Mouse (Mus musculus): ENCODE measurements around the gene Asb10. TPM values are rescaled to one million over a fixed set of nuclear protein-coding genes. Genes with fewer than 3 reads are reported as not detected.

Gene Asb10
- total RNA-seq, 2 experiments from 2014 or later: 0.27 TPM; not detected in 1

- DNase-seq (ENCODE audit: low spot score in 2 of 2): no peak
- intact Hi-C loops (cut with DNase I): no loop called here
Measured at GRCm38 (mm10) chr5:24499113-24499512, 41.7 kb downstream of the Asb10 start.

GRCm38 (mm10) chr5:24497526-24497925, 43.3 kb downstream of the Asb10 start:
- no peak for DNase-seq (ENCODE audit: low spot score in 2 of 2)
- intact Hi-C loops (cut with DNase I): no loop called here

- DNase-seq (ENCODE audit: low spot score in 2 of 2): no peak
Measured at GRCm38 (mm10) chr5:24496756-24497155, 44.0 kb downstream of the Asb10 start.

GRCm38 (mm10) chr5:24495019-24495418, 45.8 kb downstream of the Asb10 start:
- intact Hi-C loops (cut with DNase I): no loop called here
- no peak for DNase-seq (ENCODE audit: low spot score in 2 of 2)

More at GRCm38 (mm10) chr5:24496756-24497155, 44.0 kb downstream of the Asb10 start:
- intact Hi-C loops (cut with DNase I): no loop called here

GRCm38 (mm10) chr5:24492546-24493285, 48.1 kb downstream of the Asb10 start:
- no peak for DNase-seq (ENCODE audit: low spot score in 2 of 2)
- intact Hi-C loops (cut with DNase I): no loop called here

GRCm38 (mm10) chr5:24490413-24490920, 50.3 kb downstream of the Asb10 start:
- DNase-seq (ENCODE audit: low spot score in 2 of 2): no peak
- intact Hi-C loops (cut with DNase I): no loop called here

- intact Hi-C loops (cut with DNase I): loop anchor here (5.0 kb wide), 1 partner anchor 111 kb away; no protein-coding TSS in a partner anchor
Measured at GRCm38 (mm10) chr5:24486738-24487137, 54.0 kb downstream of the Asb10 start.

GRCm38 (mm10) chr5:24486097-24486496, 54.7 kb downstream of the Asb10 start:
- peak; percentile 82 to 88 for DNase-seq (ENCODE audit: low spot score in 2 of 2)
- intact Hi-C loops (cut with DNase I): loop anchor here (5.0 kb wide), 1 partner anchor 111 kb away; no protein-coding TSS in a partner anchor

More at GRCm38 (mm10) chr5:24486738-24487137, 54.0 kb downstream of the Asb10 start:
- no peak for DNase-seq (ENCODE audit: low spot score in 2 of 2)

GRCm38 (mm10) chr5:24484963-24485362, 55.8 kb downstream of the Asb10 start:
- intact Hi-C loops (cut with DNase I): loop anchor here (2.0 to 5.0 kb wide), 2 partner anchors 46 to 112 kb away; no protein-coding TSS in a partner anchor

GRCm38 (mm10) chr5:24483326-24483725, 57.5 kb downstream of the Asb10 start:
- intact Hi-C loops (cut with DNase I): no loop called here
- DNase-seq (ENCODE audit: low spot score in 2 of 2): peak; percentile 74

More at GRCm38 (mm10) chr5:24484963-24485362, 55.8 kb downstream of the Asb10 start:
- DNase-seq (ENCODE audit: low spot score in 2 of 2): no peak

Other genes with a start within 250 kb of the Asb10 start
- 10 to 100 TPM; 32.2 to 32.6 TPM for gene Kcnh2, start 189.4 kb downstream of the Asb10 start, total RNA-seq (2021)
- gene Nos3, start 176.2 kb downstream of the Asb10 start, total RNA-seq (2021): 10 to 100 TPM in 1 of 2 experiments, 1 to 10 TPM in 1; 6.9 to 10.8 TPM
- 1 to 10 TPM; 2.4 to 4.4 TPM for gene Atg9b, start 148.8 kb downstream of the Asb10 start, total RNA-seq (2021)
- gene Abcb8, start 147.3 kb downstream of the Asb10 start, total RNA-seq (2021): 10 to 100 TPM; 52.1 to 57.4 TPM
- not detected for gene Asic3, start 127.6 kb downstream of the Asb10 start, total RNA-seq (2021)
- 100 to 1,000 TPM; 127 to 133 TPM for gene Cdk5, start 117.4 kb downstream of the Asb10 start, total RNA-seq (2021)
- gene Slc4a2, start 117.1 kb downstream of the Asb10 start, total RNA-seq (2021): 10 to 100 TPM; 36.5 to 38.6 TPM
- gene Fastk, start 95.7 kb downstream of the Asb10 start, total RNA-seq (2021): 100 to 1,000 TPM; 131 to 133 TPM
- 10 to 100 TPM; 24.8 to 32.5 TPM for gene Tmub1, start 93.1 kb downstream of the Asb10 start, total RNA-seq (2021)
- gene Agap3, start 88.8 kb downstream of the Asb10 start, total RNA-seq (2021): 100 to 1,000 TPM; 507 to 566 TPM
- under 1 TPM in 1 of 2 experiments, not detected in 1; 0.61 TPM for gene Gbx1, start 13.8 kb downstream of the Asb10 start, total RNA-seq (2021)
- under 1 TPM in 1 of 2 experiments, not detected in 1; 0.23 TPM for gene 4931409K22Rik, start 15.8 kb upstream of the Asb10 start, total RNA-seq (2021)
- 10 to 100 TPM; 85.2 to 90.3 TPM for gene Abcf2, start 36.5 kb upstream of the Asb10 start, total RNA-seq (2021)
- 10 to 100 TPM; 69.2 to 76.9 TPM for gene Chpf2, start 45.8 kb upstream of the Asb10 start, total RNA-seq (2021)
- gene Smarcd3, start 83.4 kb upstream of the Asb10 start, total RNA-seq (2021): 100 to 1,000 TPM in 1 of 2 experiments, 10 to 100 TPM in 1; 95.3 to 108 TPM
- gene Nub1, start 144.6 kb upstream of the Asb10 start, total RNA-seq (2021): 10 to 100 TPM; 73.5 to 77.9 TPM
- gene Wdr86, start 189.7 kb upstream of the Asb10 start, total RNA-seq (2021): under 1 TPM; 0.42 to 0.93 TPM
- not detected for gene Crygn, start 217.0 kb upstream of the Asb10 start, total RNA-seq (2021)

Measured in left cerebral cortex, postnatal 36 days (tissue).